Mouse (Mus musculus) layer of hippocampus, adult 9-10 months (tissue): ENCODE data around the gene Emc8.

ENCODE experiments used
- DNase-seq: peaks from one replicate; pipeline ENCODE4 v3.0.0; 2022; ENCODE audit warnings: low spot score

Emc8 gene

GRCm38 (mm10) chr8:120668374-120668905 is at the start of gene Emc8:
Gene Emc8 (minus strand): TSS chr8:120668573.
- DNase-seq: no peak

DNA sequence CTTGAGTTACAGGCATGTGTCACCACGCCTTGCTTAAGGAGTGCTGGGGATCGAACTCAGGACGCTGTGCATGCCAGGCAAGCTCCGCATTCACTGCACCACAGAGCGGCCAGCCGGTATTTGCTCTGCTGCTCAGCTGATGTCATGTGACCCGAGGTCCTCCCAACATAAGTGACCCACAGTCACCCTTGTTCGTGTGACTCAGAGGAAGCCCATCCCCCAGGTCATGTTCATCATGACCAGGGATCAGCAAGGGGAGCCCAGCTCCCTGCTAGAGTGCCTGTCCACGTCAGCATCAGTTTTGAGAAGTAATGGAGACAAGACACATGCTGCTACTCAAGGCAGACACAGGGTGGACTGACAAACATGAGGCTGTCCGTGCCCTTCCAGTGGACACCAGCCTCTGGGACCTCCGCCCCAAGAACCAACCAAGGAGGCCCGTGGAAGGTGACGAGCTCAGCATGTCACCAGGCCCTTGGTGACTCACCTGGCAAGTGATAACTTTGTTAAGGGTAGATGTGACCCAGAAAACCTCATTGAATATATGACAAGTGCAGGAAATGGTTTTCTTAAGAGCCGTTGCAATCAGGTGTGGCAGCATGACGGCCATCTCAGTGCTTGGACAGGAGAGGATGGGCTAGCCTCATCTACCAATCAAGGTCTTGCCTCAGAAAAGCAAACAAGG is 47.8 kb upstream of the Emc8 start:
- no peak for DNase-seq

DNA sequence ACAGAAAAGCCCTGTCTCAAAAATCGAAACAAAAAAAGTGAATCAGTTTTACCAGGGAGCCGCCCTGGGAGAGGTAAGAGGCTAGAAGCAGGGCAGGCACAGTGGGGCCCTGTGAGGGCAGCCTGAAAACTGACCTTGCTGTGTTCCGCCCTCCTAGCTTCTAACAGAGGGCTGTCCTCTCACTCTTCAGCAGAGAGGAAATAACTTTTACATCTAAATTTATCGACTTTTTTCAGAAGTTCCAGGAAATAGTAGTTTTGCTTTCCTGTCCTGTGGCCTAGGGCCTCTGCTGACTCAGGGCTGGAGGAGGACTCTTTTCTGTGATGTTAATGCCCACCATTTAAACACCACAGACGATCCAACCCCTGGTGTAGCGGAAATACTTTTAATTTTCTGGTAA is 46.8 kb upstream of the Emc8 start:
- DNase-seq: no peak

DNA sequence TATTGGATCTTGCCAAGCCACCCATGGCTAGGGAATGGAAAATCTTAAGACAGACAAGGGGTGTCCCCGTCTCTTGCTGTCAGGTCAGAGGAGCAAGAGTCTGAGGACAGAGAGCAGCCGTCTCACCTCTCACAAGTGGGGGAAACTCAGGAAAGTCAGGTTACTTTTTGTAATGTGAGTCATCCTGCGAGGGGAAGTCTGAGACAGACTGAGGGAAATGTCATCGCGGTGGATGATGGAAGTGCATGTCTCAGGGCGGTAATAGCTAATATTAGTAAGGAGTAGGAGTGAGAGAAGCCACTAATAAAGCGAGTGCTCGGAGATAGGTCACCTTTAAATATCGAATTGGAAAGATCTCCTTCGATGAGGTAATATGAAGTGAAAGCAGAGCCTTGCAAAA is 40.8 kb upstream of the Emc8 start:
- no peak for DNase-seq

DNA sequence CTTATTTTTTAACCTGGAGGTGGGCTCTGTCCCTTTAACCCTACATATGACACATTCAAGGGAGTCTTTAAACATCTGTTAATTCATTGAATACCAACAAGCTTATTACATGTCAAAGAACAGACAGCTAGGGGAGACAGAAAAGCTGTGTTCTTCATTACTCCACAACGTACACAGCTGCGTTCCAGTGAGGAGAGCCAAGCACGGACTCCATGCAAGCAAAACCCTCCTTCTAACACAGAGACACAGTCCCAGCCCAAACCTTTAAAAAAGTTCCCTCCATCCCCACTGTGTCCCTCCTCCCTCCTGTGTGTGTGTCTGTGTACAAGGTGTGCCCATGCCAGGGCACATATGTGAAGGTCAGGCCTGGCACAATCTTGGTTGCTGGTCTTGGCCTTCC is 37.8 kb upstream of the Emc8 start:
- DNase-seq: no peak

DNA sequence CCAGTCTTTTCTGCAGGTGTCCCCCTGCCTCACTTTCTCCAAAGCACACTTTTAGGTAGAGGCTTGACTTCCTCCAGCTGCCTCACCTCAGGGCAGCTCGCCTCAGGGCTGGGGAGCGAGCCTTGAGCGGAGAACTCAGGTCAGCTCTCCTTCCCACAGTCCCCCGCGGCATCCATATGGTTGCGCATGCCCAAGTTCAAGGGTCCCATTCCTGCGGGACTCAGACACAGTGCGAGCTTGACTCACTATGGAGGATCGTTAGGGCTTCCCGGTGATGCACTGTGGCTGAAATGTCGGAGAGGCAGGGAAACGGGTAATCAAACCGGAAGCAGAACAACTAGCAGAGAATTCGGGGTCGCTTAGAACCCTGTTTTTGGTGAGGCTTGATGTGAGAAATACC is 36.8 kb upstream of the Emc8 start:
- DNase-seq: no peak

GRCm38 (mm10) chr8:120704203-120704602 is 35.8 kb upstream of the Emc8 start:
- no peak for DNase-seq

DNA sequence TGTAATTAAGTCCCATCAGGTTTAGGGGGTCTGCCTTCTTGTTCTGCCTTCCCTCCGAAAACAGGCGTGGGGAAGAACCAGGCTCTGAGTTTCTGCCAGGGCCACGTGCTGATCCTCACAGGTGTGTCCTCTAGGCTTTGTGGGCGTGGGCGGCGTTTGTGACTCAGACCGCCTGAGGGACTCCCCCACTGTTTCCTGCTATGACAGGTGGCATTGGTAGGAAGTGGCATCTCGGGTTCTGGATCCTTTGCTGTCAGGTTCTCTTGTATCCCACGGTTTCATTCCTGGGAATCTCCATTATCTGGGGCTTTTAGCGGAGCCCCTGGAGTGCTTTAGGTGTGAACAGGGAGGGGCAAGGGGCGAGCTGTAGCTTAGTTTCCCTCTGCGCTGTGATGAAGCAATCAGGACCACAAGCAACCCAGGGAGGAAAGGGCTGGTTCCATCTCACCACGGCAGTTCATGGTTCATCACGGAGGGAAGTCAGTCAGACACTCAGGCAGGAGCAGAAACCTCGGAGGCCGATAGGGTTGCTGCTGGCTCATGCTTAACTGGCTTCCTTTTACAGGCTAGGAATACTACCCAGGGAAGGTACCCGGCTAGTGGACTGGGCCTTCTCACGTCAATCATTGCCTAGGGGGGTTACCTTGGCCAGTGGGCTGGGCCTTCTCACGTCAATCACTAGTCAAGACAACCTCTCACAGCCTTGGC is 33.5 kb upstream of the Emc8 start:
- no peak for DNase-seq

DNA sequence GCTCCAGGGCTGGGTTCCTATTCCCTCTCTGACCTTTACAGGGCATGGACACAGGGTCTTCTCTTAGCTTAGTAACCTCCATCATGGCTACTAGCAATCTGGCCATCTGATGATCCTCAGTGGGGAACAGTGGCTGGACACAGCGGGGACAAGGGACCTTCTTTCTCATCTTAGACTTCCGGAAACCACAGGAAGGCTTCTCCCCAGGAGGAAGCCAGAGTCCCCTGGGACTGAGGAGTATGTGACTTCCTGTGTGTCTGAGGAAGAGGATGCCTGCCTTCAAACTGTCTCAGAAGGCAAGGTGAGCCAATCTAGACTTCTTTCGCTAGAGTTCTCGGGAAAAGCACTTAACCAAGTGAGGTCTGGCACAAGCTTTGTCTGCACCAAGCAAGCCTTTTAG is 31.7 kb upstream of the Emc8 start:
- no peak for DNase-seq

DNA sequence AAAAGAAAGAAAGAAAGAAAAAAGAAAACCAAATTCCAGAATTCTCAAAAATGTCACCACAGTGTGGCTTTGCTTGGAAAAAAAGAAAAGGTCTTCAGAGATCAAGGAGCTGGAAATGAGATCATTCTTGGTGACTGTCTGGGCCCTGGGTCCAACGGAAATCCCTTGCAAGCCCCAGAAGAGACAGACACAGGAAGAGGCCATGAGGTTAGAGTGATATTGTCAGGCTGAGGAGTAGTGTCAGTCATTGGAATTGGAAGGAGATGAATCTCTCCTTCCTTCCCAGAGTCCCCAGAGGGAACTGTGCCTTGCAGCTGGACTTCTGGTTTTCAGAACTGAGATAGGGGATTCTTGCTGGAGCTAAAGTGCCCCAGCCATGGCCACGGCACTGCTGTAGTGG is 31.2 kb upstream of the Emc8 start:
- no peak for DNase-seq

GRCm38 (mm10) chr8:120699079-120699478 is 30.7 kb upstream of the Emc8 start:
- DNase-seq: no peak

GRCm38 (mm10) chr8:120698426-120698825 is 30.1 kb upstream of the Emc8 start:
- DNase-seq: no peak

- DNase-seq: no peak
Measured at GRCm38 (mm10) chr8:120697979-120698272, 29.6 kb upstream of the Emc8 start.

DNA sequence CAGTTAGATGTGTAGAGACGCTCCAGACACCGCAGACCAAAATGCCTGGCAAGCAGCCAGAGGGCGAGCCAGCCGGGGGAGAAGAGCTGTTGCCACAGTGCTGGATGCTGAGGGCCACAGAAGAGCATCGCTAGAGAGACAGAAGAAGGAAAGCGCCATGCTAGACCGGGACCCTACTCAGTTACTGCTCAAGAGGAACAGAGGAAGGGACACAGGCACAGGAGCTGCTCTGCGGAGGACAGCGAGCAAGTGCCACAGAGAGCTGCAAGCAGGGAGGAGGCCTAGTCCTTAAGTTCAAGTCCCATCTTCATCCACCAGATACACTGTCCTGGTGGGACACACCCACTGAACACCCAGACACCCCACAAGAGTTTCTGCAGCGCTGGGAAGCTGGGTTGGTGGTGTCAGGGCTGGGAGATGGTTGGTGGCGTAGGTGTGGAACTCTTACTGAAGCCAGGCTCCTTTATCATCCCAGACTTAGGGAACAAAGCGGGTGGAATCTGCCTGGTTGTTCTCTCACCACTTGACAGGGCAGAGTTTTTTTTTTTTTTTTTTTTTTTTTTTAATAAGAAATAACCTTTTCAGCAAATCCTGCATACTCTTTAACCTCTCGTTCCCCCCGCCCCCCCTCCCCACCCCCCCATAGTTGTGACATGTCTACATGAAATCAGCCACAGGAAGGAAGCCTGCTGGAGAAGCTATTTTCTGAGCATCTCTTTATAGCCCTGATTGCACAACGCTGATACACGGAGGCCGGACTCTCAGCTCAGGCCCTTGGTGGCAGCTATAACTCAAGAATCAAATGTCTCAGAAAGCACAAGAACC is 29.0 kb upstream of the Emc8 start:
- DNase-seq: no peak

DNA sequence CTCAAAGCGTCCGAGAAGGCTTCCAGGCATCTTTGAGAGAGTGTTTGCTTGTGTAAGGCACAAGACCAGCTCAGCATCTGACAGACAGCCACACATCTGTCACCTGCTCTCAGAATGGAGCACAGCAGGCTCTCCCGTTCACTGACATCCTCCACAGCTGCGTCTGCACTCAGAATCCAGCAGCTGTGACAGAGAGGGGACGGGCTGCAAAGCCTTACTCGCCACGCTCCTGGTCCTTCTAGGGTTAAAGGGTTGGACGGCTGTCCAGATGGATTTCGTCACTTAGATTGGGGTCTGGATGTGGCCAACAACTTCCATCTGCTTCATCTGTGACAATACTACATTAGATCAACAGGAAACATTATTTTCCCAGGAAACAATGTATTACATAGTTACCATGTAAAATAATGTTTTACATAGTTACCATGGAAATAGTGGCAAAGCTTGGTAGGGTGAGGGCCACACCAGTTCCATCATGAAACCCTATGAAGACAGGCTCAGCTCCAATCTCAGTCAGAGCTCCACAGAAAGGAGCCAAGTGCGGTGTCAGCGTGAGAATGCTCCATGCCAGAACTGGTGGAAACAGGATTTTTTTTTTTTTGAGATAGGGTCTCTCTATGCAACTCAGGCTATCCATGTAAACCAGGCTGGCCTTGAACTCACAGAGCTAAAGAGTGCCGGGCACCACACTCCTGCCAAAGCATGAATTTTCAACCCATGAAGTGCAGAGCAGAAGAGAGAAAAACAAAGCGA is 28.2 kb upstream of the Emc8 start:
- DNase-seq: no peak

- DNase-seq: no peak
Measured at GRCm38 (mm10) chr8:120693861-120694493, 25.6 kb upstream of the Emc8 start.

DNA sequence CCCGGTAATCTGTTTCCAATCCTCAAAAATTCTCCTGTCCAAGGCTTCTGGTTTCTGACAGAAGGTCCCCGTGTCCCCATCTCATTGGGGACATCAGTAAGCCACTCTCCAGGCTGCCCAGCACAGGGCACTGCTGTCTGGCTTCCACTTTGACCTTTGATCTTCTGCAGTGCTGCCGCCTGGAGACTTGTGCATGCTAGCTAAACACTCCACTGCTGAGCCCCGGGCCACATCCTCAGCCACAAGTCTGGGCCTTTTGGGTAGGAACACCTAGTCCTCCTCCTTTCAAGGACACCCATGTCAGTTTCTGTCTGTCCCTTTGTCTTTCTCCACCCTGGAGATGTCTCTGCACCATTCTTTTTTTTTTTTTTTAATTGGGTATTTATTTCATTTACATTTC is 24.6 kb upstream of the Emc8 start:
- DNase-seq: no peak

DNA sequence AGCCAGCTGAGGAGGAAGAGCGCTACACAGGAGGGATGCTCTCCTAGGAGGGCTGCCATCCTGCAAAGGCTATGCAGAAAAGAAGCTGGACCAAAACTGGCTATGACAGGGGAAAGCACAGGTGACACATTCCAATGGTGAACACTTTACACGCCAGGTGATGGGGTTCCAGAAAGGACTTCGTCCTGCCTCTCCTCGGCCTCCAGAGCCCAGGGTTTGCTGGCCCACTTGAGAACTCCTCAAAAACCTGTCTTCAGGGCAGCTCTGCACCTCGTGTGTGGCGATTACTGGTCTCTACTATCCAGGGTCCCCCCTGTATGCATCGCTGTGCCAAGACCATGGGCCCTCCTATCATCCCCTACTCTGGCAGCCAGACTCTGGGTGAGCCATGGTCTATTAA is 20.1 kb upstream of the Emc8 start:
- no peak for DNase-seq

GRCm38 (mm10) chr8:120687786-120688185 is 19.4 kb upstream of the Emc8 start:
- no peak for DNase-seq

DNA sequence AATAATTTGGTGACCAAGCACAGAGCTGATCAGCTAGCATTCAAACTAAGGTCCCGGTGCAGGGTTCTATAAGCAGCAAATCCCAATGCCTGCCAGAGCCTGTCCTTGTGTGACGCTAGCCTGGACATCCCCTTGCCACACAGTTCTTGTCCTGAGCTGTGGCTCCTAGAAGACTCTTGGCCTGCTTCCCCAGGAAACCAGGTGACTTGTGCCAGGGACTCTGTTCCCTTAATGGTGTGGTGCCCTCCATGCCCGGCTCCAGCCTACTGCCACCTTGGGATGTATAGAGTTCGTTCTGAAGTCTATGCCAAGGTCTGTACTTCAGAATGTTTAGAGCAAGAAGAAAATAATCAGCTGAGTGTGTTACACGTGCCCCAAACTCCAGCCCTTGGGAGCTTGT is 18.2 kb upstream of the Emc8 start:
- DNase-seq: no peak

GRCm38 (mm10) chr8:120686051-120686450 is 17.7 kb upstream of the Emc8 start:
- DNase-seq: no peak

- no peak for DNase-seq
Measured at GRCm38 (mm10) chr8:120685591-120685990, 17.2 kb upstream of the Emc8 start.
